Mouse (Mus musculus) neural tube, embryonic 10.5 days (tissue): Measurements from ENCODE around the gene 4930596D02Rik.

Experiments used
- DNase-seq: peaks from one replicate; pipeline ENCODE4 v3.0.0-alpha.2; 2017; ENCODE audit warnings: low spot score; ENCODE audit errors: extremely low spot score

Gene 4930596D02Rik

DNA sequence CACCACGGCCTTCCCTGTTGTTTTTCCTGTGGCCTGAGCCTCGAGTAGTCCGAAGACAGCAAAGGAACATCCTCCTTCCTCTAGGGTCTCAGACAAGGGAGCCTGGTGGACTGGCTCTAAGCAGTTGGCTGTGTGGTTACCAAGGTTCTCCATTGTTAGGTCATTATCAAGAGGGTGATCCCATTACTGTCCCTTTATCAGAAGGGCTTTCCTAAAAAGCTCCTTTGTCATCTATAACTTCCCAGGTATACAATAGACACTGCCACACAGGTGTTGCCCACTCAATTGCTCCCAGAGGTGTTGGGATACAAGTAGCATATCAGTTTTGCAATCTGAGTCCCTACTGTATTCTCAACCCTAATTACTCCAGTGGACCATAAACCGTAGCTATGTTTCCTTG is at the start of gene 4930596D02Rik:
Gene 4930596D02Rik (minus strand): TSS at position 101 of the 400 bp plus-strand sequence.
- DNase-seq = no peak

DNA sequence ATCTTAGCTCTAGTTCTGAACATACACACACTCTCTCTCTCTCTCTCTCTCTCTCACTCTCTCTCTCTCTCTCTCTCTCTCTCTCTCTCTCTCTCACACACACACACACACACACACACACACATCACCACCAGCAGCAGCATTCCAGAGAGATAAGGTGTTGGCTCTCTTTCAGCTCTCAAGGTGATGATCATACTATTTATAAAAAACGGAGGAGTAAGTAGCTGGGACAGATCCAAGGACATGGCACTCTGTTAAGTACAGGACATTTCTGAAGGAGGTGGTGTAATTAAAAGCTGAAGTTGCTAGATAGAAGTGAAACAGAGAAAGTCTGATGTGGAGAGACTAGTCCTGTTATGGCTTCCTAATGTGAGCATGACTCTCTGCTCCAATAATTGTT is 41.5 kb upstream of the 4930596D02Rik start:
- DNase-seq = no peak

DNA sequence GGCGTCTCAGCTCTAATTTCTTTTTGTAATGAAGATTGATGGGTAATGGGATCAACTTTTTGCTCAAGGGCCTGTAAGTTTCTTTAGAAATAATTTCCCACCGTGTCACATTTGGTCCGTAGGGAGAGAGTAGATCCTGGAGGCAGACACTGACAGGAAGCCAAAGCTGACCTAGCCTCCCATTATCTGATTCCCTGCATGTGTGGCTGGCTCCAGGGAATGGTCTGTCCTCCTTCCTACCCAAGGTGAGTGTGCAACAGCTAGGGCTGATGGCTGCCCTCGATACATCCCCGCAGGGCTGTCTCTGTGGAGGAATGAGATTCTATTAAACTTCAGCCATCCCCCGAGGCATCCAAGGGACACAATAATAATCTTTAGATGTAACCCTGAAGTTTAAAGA is 33.5 kb upstream of the 4930596D02Rik start:
- DNase-seq = no peak

DNA sequence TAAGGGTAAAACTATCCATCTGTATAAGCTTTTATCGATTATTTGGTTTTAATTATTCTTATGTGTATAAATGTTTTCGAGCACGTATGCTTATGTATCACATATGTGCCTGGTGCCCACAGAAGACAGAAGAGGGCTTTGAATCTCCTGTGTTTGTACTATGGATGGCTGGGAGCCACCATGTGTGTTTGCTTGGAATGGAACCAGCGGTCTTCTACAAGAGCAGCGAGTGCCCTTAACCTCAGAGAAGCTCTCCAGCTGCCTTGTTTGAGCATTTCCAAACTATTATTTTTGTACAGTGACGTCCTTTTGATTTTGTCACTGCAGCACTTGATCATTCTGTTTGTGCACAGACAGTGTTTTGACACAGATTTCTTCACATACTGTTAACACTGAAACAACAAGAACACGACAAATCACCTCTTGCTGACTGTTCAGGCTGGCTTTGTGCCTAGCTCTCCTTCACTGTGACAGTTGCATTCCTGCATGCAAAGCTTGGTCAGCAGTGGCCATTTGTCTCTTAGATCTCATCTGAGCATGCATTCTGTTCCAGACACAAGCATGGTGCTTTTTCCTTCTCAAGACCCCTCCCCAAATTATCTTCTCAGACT is 30.4 kb upstream of the 4930596D02Rik start:
- no peak for DNase-seq

DNA sequence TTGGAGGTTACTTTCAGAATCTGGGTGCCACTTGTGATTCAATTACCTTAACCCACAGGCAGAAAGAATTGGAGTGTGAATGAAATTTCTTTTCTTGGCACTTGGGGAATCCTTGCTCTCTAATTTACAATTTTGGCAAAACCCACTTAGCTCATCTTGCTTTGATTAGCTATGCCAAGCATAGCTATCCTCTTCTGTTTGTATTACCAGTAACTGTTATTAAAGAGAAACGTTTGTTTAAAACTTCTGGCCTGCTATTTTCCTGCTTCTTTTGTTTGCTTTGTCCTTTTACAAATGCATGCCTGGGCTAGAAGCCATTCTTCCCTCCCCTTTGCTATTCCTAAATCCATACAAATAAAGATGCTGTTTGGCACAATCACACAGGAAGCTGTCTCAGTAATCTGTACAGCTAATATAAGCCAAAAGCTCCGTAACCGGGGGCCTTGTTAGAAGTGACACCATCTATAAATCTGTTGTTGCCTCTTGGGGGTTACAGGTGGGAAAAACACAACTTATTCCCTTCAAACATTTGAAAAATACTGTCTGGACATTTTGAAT is 19.0 kb downstream of the 4930596D02Rik start:
- no peak for DNase-seq

DNA sequence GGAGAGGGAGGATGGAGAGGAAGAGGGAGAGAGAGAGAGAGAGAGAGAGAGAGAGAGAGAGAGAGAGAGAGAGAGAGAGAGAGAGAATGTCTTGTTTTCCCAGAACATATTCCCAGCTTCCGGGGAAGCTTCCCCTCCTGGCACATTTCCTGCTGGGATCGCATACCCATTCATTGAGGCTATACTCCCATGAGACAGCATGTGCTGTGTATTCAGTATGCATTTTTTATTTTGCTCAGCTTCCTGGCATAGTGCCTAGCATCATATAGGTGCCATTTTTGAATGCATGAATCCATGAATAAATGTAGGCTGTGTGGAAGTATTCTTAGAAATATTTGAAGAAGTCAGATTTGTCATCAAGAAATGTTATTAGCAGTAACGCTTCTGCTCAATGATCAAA is 31.7 kb downstream of the 4930596D02Rik start:
- no peak for DNase-seq

DNA sequence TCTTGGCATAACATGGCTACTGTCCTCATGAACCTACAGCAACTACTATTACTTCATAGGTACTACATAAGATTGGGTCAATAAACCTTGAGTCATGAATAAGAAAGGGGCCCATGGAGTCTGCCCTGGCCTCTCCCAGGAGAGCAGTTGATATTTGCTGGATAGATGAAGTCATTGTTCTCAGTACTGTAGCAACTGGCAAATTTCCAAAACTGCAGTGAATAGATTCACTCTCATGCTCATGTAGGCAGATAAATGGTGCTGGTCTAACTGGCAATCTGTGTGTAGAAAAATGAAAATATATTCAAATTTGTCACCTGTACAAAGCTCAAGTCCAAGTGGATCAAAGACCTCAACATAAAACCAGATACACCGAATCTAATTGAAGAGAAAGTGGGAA is 38.5 kb downstream of the 4930596D02Rik start:
- no peak for DNase-seq
